Mouse (Mus musculus) cerebellum, adult 18-20 months (tissue): Measurements from ENCODE around the gene Lsm8.
"Not testable (repeated sequence)": the region's sequence is repeated elsewhere in the genome, so short reads cannot be mapped to it uniquely, and the experiment has no call there.

Experiments used
- DNase-seq, 2 experiments: peaks; one replicate each; pipeline ENCODE4 v3.0.0; 2021

Lsm8 gene

GRCm38 (mm10) chr6:18848051-18848701 is at the start of gene Lsm8:
Lsm8 (plus strand) TSS chr6:18848579.
- peak; percentile 95 to 96 for DNase-seq

DNA sequence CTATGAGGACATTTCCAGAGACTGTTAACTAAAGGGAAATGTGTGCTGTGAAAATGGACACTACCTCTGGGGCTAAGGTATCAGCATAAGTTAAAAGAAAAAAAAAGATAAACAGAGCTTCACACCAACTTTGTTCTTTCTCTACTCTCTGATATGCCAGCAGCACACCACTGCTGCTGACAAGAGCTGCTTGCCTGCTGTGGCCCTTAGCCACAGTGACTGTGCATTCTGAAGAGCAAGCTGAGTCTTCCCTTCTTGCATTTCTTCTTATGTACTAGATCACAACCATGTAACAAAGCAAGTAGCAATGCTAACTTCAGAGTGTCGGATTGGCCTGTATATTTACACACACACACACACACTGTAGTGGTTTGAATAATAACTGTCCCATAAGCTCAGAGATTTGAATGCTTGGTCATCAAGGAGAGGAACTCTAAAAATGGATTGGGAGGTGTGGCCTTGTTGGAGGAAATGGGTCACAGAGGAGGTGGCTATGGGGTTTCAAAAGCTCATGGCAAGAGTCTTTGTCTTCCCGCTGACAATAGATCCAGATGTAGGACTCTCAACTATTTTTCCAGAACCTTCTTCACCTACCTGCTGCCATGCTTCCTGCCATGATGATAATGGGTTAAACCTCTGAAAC is 47.4 kb upstream of the Lsm8 start:
- no peak for DNase-seq

GRCm38 (mm10) chr6:18812623-18813022 is 35.8 kb upstream of the Lsm8 start:
- no peak for DNase-seq

GRCm38 (mm10) chr6:18815606-18816005 is 32.8 kb upstream of the Lsm8 start:
- DNase-seq, result no peak

GRCm38 (mm10) chr6:18819343-18819742 is 29.0 kb upstream of the Lsm8 start:
- peak; percentile 63 to 74 for DNase-seq

GRCm38 (mm10) chr6:18820246-18820645 is 28.1 kb upstream of the Lsm8 start:
- DNase-seq, result no peak

DNA sequence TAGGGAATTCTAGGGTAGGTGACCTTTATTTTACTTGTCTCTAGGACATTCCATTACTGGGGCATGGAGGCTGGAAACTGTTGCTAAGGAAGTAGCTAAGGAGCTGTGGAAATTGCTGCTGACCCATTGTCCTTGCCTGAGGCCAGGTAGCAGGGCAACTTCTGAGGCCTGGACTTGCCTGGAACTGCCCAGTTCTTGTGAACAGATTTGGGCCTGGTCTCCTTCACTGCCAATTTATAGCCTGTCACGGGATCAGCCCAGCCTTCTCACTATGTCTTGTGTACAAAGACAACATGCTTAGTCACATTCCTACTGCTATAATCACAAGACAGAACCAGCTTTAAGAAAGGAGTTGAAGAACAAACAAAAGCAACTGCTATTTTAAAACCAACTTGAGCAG is 25.6 kb upstream of the Lsm8 start:
- DNase-seq, result no peak

DNA sequence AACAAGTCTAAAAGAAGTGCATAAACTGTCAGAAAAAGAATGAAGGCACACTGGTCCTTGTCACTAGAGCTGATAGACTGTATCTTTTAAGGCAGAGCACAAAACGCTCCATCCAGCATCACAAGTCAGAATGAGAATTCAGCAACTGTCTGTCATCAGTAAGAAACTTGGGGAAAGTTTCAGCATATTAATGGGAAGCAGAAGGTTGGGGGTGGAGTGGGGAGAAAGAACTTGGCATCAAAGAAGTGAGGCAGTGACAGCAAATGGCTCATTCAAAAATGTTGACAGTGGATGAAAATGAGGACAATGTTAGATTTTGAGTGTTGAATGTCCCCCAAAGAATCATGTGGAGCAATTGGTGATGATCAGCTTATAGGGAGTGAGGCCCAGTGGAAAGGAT is 15.4 kb upstream of the Lsm8 start:
- no peak for DNase-seq

GRCm38 (mm10) chr6:18844529-18844928 is 3.9 kb upstream of the Lsm8 start:
- DNase-seq, result not testable (repeated sequence)

DNA sequence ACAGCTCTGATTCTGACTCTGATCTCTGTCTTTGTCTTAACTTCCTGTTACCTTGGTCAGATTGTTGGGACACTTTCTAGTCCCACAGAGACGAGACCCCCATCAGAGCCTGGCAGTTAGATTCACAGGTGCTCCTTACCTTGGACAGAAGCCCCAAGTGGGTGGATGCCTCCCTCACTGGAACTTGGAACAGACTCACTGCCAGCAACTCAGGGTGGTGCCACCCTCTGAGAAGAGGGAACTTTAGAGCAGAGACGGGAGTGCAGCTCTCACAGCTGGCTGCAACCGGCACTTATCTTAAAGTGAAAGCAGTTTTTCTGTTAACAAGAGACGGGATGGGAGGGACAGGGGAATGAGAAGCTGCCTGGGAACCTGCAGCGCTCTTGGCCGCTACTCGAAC is 2.8 kb upstream of the Lsm8 start:
- DNase-seq, result not testable (repeated sequence)

- no peak for DNase-seq
Observed at GRCm38 (mm10) chr6:18848702-18849061, 303 bp downstream of the Lsm8 start.

DNA sequence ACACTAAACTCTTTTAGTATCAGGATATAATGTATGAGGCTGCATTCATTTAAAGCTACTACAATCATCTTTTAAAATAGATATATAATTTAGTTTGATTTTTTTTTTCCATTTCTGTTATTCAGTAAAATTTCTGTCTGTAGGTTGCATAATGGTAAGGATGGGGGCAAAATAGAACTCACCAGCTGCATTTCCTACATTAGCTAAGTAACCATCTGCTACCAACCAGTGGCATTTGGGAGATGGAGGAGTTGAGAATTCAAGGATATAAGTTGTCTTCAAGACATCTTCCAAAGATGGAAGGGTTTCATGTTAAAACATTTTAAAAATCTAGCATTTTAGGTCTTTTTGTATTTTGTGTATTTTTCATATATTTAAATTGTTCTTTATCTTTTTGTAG is 6.9 kb downstream of the Lsm8 start:
- no peak for DNase-seq

- DNase-seq, result no peak
Observed at GRCm38 (mm10) chr6:18856487-18857078, 8.2 kb downstream of the Lsm8 start.

GRCm38 (mm10) chr6:18866018-18866417 is 17.6 kb downstream of the Lsm8 start, which contains the start of gene Ankrd7:
Ankrd7 (plus strand) TSS chr6:18866318.
- no peak for DNase-seq

DNA sequence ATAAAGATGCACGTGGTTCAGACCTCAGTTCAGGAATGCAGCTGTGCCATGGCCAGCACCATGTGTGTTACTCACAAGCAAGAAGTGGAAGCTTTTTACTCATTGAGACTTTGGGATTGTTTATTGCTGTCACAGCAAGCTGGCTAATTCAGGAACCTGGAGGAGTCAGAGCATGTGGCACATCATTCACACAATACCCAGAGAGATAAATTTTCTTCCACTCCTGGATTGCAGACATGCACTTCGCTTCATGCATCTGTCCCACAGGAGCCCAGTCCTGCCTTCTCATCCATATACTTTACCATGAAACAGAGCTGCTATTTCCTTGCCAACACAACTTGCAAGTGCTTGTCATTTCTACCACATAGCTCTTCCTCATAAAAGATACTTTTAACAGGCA is 40.7 kb downstream of the Lsm8 start:
- DNase-seq, result no peak

DNA sequence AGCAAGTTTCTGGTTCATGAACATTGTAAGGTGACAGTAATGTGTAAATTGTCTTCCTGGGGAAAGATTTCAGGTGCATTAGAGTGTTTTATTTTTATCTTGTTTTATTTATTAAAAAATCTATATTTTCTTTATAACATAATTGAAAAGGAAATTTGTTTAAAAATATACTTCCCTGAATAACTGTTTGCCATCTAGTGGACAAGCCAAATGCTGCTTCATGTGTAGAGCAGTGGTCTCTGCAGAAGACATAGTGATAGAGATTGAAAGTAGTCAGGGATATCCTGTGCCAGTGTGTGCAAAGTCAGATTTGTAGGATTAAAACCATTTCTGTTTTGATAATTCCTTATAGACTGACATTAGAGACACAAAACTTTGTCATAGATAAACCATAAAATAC is 45.8 kb downstream of the Lsm8 start:
- DNase-seq, result no peak
